Mouse (Mus musculus): ENCODE data around the gene Zfp764. TPM values are rescaled to one million over a fixed set of nuclear protein-coding genes. Genes with fewer than 3 reads are reported as not detected.
"Not testable (repeated sequence)": the region's sequence is repeated elsewhere in the genome, so short reads cannot be mapped to it uniquely, and the experiment has no call there.

Gene Zfp764
- polyA plus RNA-seq, 1 experiment from 2014 or later, result 6.6 TPM

DNA sequence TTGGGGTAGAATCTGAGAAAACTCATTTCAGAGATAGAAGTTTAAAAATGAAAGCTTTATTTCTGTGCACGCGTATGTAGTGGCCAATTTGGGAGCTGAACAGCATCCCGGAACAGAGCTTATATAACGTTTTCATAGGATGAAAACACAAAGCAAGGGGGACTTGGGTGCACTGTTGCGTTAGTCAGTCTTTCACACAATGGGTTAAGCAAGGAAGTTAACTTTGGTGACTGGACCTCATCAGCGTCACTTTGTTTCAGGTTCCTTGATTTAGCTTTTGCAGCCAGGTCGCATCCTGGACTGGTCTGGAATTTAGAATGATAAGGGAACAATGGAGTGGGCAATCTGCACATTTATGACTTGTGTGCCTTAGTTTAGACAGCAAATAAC is 12.7 kb downstream of the Zfp764 start:
- peaks cover 11% of the 10 kb centered on the region for H3K4me1 ChIP-seq (ENCODE audit: control insufficient read depth, insufficient read depth, low read length)
- no peaks in the 10 kb centered on the region for H3K27me3 ChIP-seq (ENCODE audit: control insufficient read depth, insufficient read depth, low read length)
- WGBS, result 11% methylated on average over 7 of the region's 7 CpGs
- H3K9ac ChIP-seq (ENCODE audit: low read length), result peak overlapping the region; percentile 65
- ATAC-seq (replicated peaks; ENCODE audit: extremely low read depth, insufficient read depth, low FRiP score), result peak; percentile 0; the same call in 1 of the 2 replicates
- H3K9me3 ChIP-seq (replicated peaks; ENCODE audit: control insufficient read depth, low read length), result no peaks in the 10 kb centered on the region
- H3K4me2 ChIP-seq (ENCODE audit: low read depth, low read length), result peak overlapping the region; percentile 72
- peak overlapping the region; percentile 56 for H3K27ac ChIP-seq (ENCODE audit: low read length)
- peak overlapping the region; percentile 71 for H3K4me3 ChIP-seq (ENCODE audit: low read length)
- peaks cover 5% of the 10 kb centered on the region; the same call in 1 of the 2 replicates for H3K36me3 ChIP-seq (ENCODE audit: control insufficient read depth, insufficient read depth)

DNA sequence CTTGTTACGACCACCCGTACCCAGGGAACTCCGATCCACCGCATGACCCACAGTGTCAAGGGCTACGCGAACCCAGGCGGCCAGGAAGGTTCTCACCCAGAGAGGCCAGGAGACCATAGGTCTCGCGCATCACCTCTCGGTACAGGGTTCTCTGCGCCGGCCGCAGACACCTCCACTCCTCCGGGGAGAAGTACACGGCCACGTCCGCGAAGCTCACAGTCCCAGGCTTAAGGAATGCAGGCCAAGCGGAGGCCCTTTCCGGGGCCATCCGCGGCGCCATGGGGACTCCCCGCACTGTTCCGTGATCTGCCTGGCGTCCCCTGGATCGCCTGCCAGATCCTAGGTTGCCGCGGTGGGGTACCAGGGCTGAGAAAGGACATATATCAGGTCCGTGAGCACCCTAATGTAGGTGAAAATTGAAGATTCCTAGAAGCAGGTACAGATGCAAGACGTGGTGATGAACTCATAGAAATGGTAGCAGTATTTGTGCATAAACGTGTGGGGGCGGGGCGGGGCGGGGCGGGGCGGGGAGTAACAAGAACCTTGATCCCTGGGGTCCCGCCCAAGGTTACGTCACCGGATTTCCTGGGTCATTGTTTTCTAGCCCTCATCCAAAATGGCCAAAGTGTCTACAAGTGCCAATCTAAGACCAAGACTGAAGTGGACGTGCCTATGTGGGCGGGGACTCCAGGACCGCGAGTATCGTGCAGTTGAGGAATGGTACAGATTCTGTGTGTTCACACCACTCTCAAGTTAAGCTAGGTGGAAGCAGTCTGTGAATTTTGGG is 13.3 kb downstream of the Zfp764 start, which contains the start of gene E430018J23Rik:
Gene E430018J23Rik, minus strand, starts transcription at position 473 of the 787 bp plus-strand sequence.
- Histone ChIP-seq H3K27me3 (ENCODE audit: control insufficient read depth, insufficient read depth, low read length) (no peaks in the 10 kb centered on the region), H3K4me2 (ENCODE audit: low read depth, low read length) (peak within 1 kb of the TSS; percentile 72), H3K36me3 (ENCODE audit: control insufficient read depth, insufficient read depth) (peaks cover 5% of the 10 kb centered on the region; the same call in 1 of the 2 replicates), H3K27ac (ENCODE audit: low read length) (peak within 1 kb of the TSS; percentile 89), H3K9ac (ENCODE audit: low read length) (peak within 1 kb of the TSS; percentile 88), H3K4me3 (ENCODE audit: low read length) (peak within 1 kb of the TSS; percentile 71), H3K4me1 (ENCODE audit: control insufficient read depth, insufficient read depth, low read length) (peaks cover 11% of the 10 kb centered on the region), H3K9me3 (replicated peaks; ENCODE audit: control insufficient read depth, low read length) (no peaks in the 10 kb centered on the region)
- ATAC-seq (replicated peaks; ENCODE audit: extremely low read depth, insufficient read depth, low FRiP score), result peak; percentile 96
- WGBS, result under 1% methylated on average over 44 of the region's 45 CpGs

DNA sequence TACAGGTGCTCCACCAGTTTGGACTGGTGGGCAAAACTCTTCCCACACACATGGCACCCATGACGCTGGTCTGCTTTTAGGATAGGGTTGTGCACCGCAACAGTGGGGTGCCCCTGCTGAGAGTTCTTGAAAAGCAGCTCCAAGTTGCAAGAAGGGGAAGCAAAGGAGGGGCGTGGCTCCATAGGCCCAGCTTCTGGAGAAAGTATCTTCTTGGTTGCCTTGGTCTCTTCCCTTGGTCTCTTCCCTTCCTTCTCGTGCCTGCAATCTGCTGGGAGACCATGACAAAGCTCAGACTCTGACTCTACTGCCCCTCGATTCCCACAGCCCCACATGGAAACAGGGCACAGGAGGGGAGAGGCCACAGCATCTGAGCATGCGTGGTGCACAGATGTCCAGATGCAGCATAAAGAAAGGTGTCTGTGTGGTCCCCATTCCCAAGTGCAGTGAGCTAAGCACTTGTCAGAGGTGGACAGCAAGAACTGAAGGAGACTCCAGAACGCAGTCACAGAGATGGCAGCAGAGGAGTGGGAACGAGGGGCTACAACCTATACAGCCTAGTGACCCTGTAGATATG is 14.3 kb downstream of the Zfp764 start:
- Histone ChIP-seq H3K9me3 (replicated peaks; ENCODE audit: control insufficient read depth, low read length) (no peaks in the 10 kb centered on the region), H3K4me3 (ENCODE audit: low read length) (peak overlapping the region; percentile 71), H3K36me3 (ENCODE audit: control insufficient read depth, insufficient read depth) (peaks cover 5% of the 10 kb centered on the region; the same call in 1 of the 2 replicates), H3K27ac (ENCODE audit: low read length) (no peak overlapping the region), H3K9ac (ENCODE audit: low read length) (peak overlapping the region; percentile 88), H3K27me3 (ENCODE audit: control insufficient read depth, insufficient read depth, low read length) (no peaks in the 10 kb centered on the region), H3K4me2 (ENCODE audit: low read depth, low read length) (peak overlapping the region; percentile 72), H3K4me1 (ENCODE audit: control insufficient read depth, insufficient read depth, low read length) (peaks cover 11% of the 10 kb centered on the region)
- 85% methylated on average over 8 of the region's 8 CpGs for WGBS
- ATAC-seq (replicated peaks; ENCODE audit: extremely low read depth, insufficient read depth, low FRiP score), result no peak

DNA sequence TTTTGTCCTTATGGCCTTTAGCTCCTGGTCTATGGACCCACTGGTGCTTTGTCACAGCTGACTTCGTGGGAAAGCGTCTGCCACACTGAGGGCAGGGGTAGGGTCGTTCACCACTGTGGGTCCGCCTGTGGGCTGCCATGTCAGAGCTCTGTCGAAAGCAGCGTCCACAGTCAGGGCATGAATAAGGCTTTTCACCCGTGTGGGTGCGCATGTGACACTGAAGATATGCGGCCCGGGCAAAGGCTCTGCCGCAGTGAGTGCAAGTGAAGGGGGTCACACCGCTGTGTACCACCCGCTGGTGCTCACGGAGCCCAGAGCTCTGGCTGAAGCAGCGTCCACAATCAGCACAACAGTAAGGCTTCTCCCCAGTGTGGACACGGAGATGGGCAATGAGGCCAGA is 15.1 kb downstream of the Zfp764 start:
- 94% methylated on average over 16 of the region's 16 CpGs for WGBS
- no peaks in the 10 kb centered on the region for H3K27me3 ChIP-seq (ENCODE audit: control insufficient read depth, insufficient read depth, low read length)
- no peak overlapping the region for H3K27ac ChIP-seq (ENCODE audit: low read length)
- H3K9me3 ChIP-seq (replicated peaks; ENCODE audit: control insufficient read depth, low read length), result no peaks in the 10 kb centered on the region
- no peak for ATAC-seq (replicated peaks; ENCODE audit: extremely low read depth, insufficient read depth, low FRiP score)
- no peak overlapping the region for H3K9ac ChIP-seq (ENCODE audit: low read length)
- H3K36me3 ChIP-seq (ENCODE audit: control insufficient read depth, insufficient read depth), result peaks cover 5% of the 10 kb centered on the region; the same call in 1 of the 2 replicates
- H3K4me2 ChIP-seq (ENCODE audit: low read depth, low read length), result no peak overlapping the region
- no peak overlapping the region for H3K4me3 ChIP-seq (ENCODE audit: low read length)
- H3K4me1 ChIP-seq (ENCODE audit: control insufficient read depth, insufficient read depth, low read length), result peaks cover 11% of the 10 kb centered on the region

DNA sequence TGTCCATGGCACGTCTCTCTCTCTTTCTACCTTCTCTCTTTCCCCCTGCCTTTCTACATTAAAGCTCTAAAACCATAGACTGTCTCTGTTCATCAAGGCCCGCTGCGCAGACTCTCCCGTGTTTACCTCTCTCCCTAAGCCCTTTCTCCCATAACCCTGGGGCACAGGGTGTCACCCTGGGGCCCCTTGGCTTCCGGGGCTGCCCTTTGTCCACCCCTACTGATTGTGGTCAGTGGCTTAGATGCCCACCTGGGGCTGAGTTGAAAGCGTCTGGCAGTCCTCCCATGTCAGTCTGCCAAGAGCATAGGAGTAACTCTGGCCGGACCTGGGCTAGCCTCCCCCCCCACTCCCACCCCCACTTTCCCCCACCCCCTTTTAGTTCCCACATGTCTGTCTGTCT is 16.3 kb downstream of the Zfp764 start:
- Histone ChIP-seq H3K4me2 (ENCODE audit: low read depth, low read length) (no peak overlapping the region), H3K27ac (ENCODE audit: low read length) (no peak overlapping the region), H3K9me3 (replicated peaks; ENCODE audit: control insufficient read depth, low read length) (no peaks in the 10 kb centered on the region), H3K4me1 (ENCODE audit: control insufficient read depth, insufficient read depth, low read length) (peaks cover 11% of the 10 kb centered on the region), H3K27me3 (ENCODE audit: control insufficient read depth, insufficient read depth, low read length) (no peaks in the 10 kb centered on the region), H3K9ac (ENCODE audit: low read length) (no peak overlapping the region), H3K36me3 (ENCODE audit: control insufficient read depth, insufficient read depth) (peaks cover 5% of the 10 kb centered on the region; the same call in 1 of the 2 replicates), H3K4me3 (ENCODE audit: low read length) (no peak overlapping the region)
- no peak for ATAC-seq (replicated peaks; ENCODE audit: extremely low read depth, insufficient read depth, low FRiP score)
- WGBS, result 81% methylated on average over 7 of the region's 7 CpGs

DNA sequence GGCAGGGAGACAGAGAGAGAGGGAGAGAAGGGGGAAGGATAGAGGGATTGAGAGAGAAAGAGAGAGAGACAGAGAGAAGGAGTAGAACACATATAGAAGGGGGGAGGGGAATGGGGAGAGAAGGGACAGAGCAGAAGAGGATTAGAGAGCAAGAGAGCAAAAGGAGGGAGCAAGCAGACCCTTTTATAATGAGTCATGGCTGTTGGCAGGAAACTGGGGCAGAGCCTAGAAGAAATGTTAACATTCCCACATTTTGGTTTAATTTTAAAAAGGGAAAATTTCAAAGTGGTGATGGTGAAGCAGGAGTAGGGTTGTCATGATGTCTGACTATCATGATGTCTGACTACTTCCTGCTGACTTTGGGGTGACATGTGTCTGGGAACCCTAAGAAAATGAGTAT is 18.4 kb downstream of the Zfp764 start:
- not testable (repeated sequence) for H3K27me3 ChIP-seq (ENCODE audit: control insufficient read depth, insufficient read depth, low read length); H3K4me3 ChIP-seq (ENCODE audit: low read length); H3K9me3 ChIP-seq (replicated peaks; ENCODE audit: control insufficient read depth, low read length); H3K4me1 ChIP-seq (ENCODE audit: control insufficient read depth, insufficient read depth, low read length); H3K4me2 ChIP-seq (ENCODE audit: low read depth, low read length); ATAC-seq (replicated peaks; ENCODE audit: extremely low read depth, insufficient read depth, low FRiP score); H3K9ac ChIP-seq (ENCODE audit: low read length); H3K27ac ChIP-seq (ENCODE audit: low read length)
- peaks cover 11% of the 10 kb centered on the region for H3K36me3 ChIP-seq (ENCODE audit: control insufficient read depth, insufficient read depth)

DNA sequence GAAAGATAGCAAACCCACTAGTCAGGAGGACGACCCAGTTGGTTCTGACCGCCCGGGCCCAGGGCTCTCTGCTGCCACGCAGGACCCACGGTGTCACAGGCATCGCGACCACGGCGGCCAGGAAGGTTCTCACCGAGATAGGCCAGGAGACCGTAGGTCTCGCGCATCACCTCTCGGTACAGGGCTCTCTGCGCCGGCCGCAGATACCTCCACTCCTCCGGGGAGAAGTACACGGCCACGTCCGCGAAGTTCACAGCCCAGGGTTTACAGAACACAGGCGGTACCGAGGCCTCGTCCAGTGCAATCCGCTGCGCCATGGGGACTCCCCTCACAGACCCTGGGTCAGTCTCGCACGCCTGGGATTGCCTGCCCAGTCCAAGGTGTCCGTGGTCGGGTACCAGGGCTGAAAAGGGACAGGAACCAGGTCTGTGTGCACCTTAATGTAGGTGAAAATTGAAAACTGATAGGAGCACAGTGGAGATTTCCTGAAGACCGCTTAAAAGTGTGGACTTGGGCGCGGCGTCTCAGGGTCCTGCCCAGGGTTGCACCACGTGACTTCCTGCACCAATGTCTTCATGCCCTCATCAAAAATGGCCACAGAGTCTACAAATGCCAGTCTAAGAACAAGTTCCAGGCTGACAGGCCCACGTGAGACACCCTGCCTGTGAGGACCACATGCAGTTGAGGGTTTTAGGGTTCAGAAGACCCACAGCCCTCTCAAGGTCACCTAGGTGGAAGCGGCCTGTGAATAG is 19.8 kb downstream of the Zfp764 start, which contains the start of gene 9130019O22Rik:
Gene 9130019O22Rik, minus strand, starts transcription at position 526 of the 752 bp plus-strand sequence.
- H3K4me2 ChIP-seq (ENCODE audit: low read depth, low read length), result peak within 1 kb of the TSS; percentile 63
- no peak within 1 kb of the TSS for H3K27ac ChIP-seq (ENCODE audit: low read length)
- no peaks in the 10 kb centered on the region for H3K9me3 ChIP-seq (replicated peaks; ENCODE audit: control insufficient read depth, low read length)
- H3K9ac ChIP-seq (ENCODE audit: low read length), result peak within 1 kb of the TSS; percentile 79
- peak; percentile 89 for ATAC-seq (replicated peaks; ENCODE audit: extremely low read depth, insufficient read depth, low FRiP score)
- 10% methylated on average over 37 of the region's 38 CpGs for WGBS
- H3K4me3 ChIP-seq (ENCODE audit: low read length), result peak within 1 kb of the TSS; percentile 60
- peaks cover 14% of the 10 kb centered on the region for H3K36me3 ChIP-seq (ENCODE audit: control insufficient read depth, insufficient read depth)
- no peaks in the 10 kb centered on the region for H3K27me3 ChIP-seq (ENCODE audit: control insufficient read depth, insufficient read depth, low read length)
- H3K4me1 ChIP-seq (ENCODE audit: control insufficient read depth, insufficient read depth, low read length), result no peaks in the 10 kb centered on the region

DNA sequence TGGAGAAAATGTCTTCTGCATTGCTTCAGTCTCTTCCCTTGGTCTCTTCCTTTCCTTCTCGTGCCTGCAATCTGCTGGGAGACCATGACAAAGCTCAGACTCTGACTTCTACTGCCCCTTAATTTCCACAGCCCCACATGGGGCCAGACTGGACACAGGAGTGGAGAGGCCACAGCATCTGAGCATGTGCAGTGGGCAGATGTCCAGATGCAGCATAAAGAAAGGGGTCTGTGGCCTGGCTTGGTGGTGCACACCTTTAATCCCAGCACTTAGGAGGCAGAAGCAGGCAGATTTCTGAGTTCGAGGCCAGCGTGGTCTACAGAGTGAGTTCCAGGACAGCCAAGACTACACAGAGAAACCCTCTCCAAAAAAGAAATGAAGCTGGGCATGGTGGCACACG is 21.1 kb downstream of the Zfp764 start:
- H3K9me3 ChIP-seq (replicated peaks; ENCODE audit: control insufficient read depth, low read length); H3K4me3 ChIP-seq (ENCODE audit: low read length); H3K27ac ChIP-seq (ENCODE audit: low read length); H3K4me1 ChIP-seq (ENCODE audit: control insufficient read depth, insufficient read depth, low read length); H3K9ac ChIP-seq (ENCODE audit: low read length); H3K27me3 ChIP-seq (ENCODE audit: control insufficient read depth, insufficient read depth, low read length); H3K4me2 ChIP-seq (ENCODE audit: low read depth, low read length); H3K36me3 ChIP-seq (ENCODE audit: control insufficient read depth, insufficient read depth); ATAC-seq (replicated peaks; ENCODE audit: extremely low read depth, insufficient read depth, low FRiP score): not testable (repeated sequence)
- 93% methylated on average over 4 of the region's 4 CpGs for WGBS
